Mouse (Mus musculus) MEL (cell line): ENCODE data around the gene Usp45. TPM values are rescaled to one million over a fixed set of nuclear protein-coding genes. Genes with fewer than 3 reads are reported as not detected.

Source experiments
- DNase-seq: peaks from one replicate; pipeline ENCODE4 v3.0.0; 2011; ENCODE audit warnings: low read depth, low spot score
- H3K27ac ChIP-seq: 2 replicates; pipeline ENCODE4 v1.5.1; 2012; ENCODE audit warnings: low read depth, mild to moderate bottlenecking, control low read depth, low read length, moderate library complexity; ENCODE audit not compliant: control insufficient read depth
- H3K27me3 ChIP-seq, 2 experiments: fragments of 150-350 bp in 1 of 2; sonication (generic) in 1 of 2; 2 replicates each; pipeline ENCODE4 v1.6.1; 2012; ENCODE audit warnings: low read length in 2 of 2, mild to moderate bottlenecking in 2 of 2, improper control_type of control experiment in 1 of 2, moderate library complexity in 1 of 2; ENCODE audit not compliant: insufficient read depth in 2 of 2, control insufficient read depth in 1 of 2
- H3K36me3 ChIP-seq, 2 experiments: 2 replicates each; pipeline ENCODE4 v1.6.1; 2012 to 2014; ENCODE audit warnings: low read length in 2 of 2, improper control_type of control experiment in 1 of 2, inconsistent platforms in 1 of 2, mild to moderate bottlenecking in 1 of 2; ENCODE audit not compliant: insufficient read depth in 2 of 2, control insufficient read depth in 1 of 2
- H3K4me1 ChIP-seq, 2 experiments: fragments of 150-350 bp in 1 of 2; sonication (generic) in 1 of 2; 2 replicates each; pipeline ENCODE4 v1.6.1; 2012; ENCODE audit warnings: low read length in 2 of 2, improper control_type of control experiment in 1 of 2, mild to moderate bottlenecking in 1 of 2; ENCODE audit not compliant: insufficient read depth in 2 of 2, control insufficient read depth in 1 of 2
- H3K4me3 ChIP-seq, 2 experiments: fragments of 150-350 bp in 1 of 2; sonication (generic) in 1 of 2; 2 replicates each; pipeline ENCODE4 v1.5.1; 2012; ENCODE audit warnings: low read depth in 2 of 2, low read length in 2 of 2, mild to moderate bottlenecking in 2 of 2, moderate library complexity in 2 of 2, control low read depth in 1 of 2, improper control_type of control experiment in 1 of 2; ENCODE audit not compliant: control insufficient read depth in 1 of 2, insufficient read depth in 1 of 2
- H3K79me2 ChIP-seq: 2 replicates; pipeline ENCODE4 v1.6.1; 2012; ENCODE audit warnings: mild to moderate bottlenecking, low read length, moderate library complexity; ENCODE audit not compliant: control insufficient read depth, poor library complexity, insufficient read depth
- H3K9ac ChIP-seq: 2 replicates; pipeline ENCODE4 v1.6.1; 2012; ENCODE audit warnings: low read depth, mild to moderate bottlenecking, control low read depth, low read length, moderate library complexity; ENCODE audit not compliant: control insufficient read depth, poor library complexity, severe bottlenecking
- H3K9me3 ChIP-seq: fragments of 150-350 bp; sonication (generic); replicated peaks from 2 replicates; pipeline ENCODE4 v1.6.1; 2012; ENCODE audit warnings: mild to moderate bottlenecking, low read length, improper control_type of control experiment, moderate library complexity; ENCODE audit not compliant: insufficient read depth
- CHD1 ChIP-seq: IDR thresholded peaks from 2 replicates; pipeline ENCODE4 v1.6.1; 2012; ENCODE audit warnings: low read depth, mild to moderate bottlenecking, inconsistent platforms, low read length, improper control_type of control experiment
- EP300 ChIP-seq, 2 experiments: IDR thresholded peaks; 2 replicates each; pipeline ENCODE4 v1.6.1; 2011; ENCODE audit warnings: improper control_type of control experiment in 2 of 2, low read length in 2 of 2, low read depth in 1 of 2, mild to moderate bottlenecking in 1 of 2
- ETS1 ChIP-seq: IDR thresholded peaks from 2 replicates; pipeline ENCODE4 v1.6.1; 2012; ENCODE audit warnings: low read depth, mild to moderate bottlenecking, inconsistent platforms, low read length, improper control_type of control experiment, moderate library complexity
- GABPA ChIP-seq: IDR thresholded peaks from 2 replicates; pipeline ENCODE4 v1.6.1; 2012; ENCODE audit warnings: low read depth, mild to moderate bottlenecking, inconsistent platforms, low read length, improper control_type of control experiment, moderate library complexity
- GATA1 ChIP-seq: IDR thresholded peaks from 2 replicates; pipeline ENCODE4 v1.6.1; 2011; ENCODE audit warnings: low read depth, low read length, improper control_type of control experiment
- HCFC1 ChIP-seq: IDR thresholded peaks from 2 replicates; pipeline ENCODE4 v1.6.1; 2012; ENCODE audit warnings: low read depth, mild to moderate bottlenecking, inconsistent platforms, low read length, improper control_type of control experiment, moderate library complexity
- MAFK ChIP-seq: IDR thresholded peaks from 2 replicates; pipeline ENCODE4 v1.6.1; 2011; ENCODE audit warnings: low read depth, mild to moderate bottlenecking, low read length, improper control_type of control experiment, borderline replicate concordance
- MAX ChIP-seq: IDR thresholded peaks from 2 replicates; pipeline ENCODE4 v1.6.1; 2011; ENCODE audit warnings: low read length, improper control_type of control experiment
- MXI1 ChIP-seq: IDR thresholded peaks from 2 replicates; pipeline ENCODE4 v1.6.1; 2011; ENCODE audit warnings: mild to moderate bottlenecking, low read depth, low read length, improper control_type of control experiment
- POLR2AphosphoS2 ChIP-seq: IDR thresholded peaks from 2 replicates; pipeline ENCODE4 v1.6.1; 2011; ENCODE audit warnings: low read length, improper control_type of control experiment
- RCOR1 ChIP-seq: IDR thresholded peaks from 2 replicates; pipeline ENCODE4 v1.6.1; 2012; ENCODE audit warnings: low read depth, mild to moderate bottlenecking, inconsistent platforms, low read length, improper control_type of control experiment
- SIN3A ChIP-seq: IDR thresholded peaks from 2 replicates; pipeline ENCODE4 v1.6.1; 2012; ENCODE audit warnings: low read length, improper control_type of control experiment, inconsistent platforms
- TAL1 ChIP-seq: IDR thresholded peaks from 2 replicates; pipeline ENCODE4 v1.6.1; 2012; ENCODE audit warnings: mild to moderate bottlenecking, inconsistent platforms, low read length, moderate library complexity, mixed read lengths
- ZKSCAN1 ChIP-seq: IDR thresholded peaks from 2 replicates; pipeline ENCODE4 v1.6.1; 2012; ENCODE audit warnings: low read depth, mild to moderate bottlenecking, inconsistent platforms, low read length, improper control_type of control experiment, moderate library complexity
- ZNF384 ChIP-seq: IDR thresholded peaks from 2 replicates; pipeline ENCODE4 v1.6.1; 2012; ENCODE audit warnings: low read depth, mild to moderate bottlenecking, inconsistent platforms, low read length, improper control_type of control experiment
- polyA plus RNA-seq, 2 experiments: library from polyadenylated mRNA; stranded (reverse) in 1 of 2; unstranded in 1 of 2; fragments of >175 nt in 1 of 2; fragments of >200 nt in 1 of 2; gene quantifications; 2 replicates each; pipeline versions ENCODE4 v1.2.1 to v1.2.4; 2012; ENCODE audit warnings: low replicate concordance in 2 of 2, low read depth in 1 of 2; ENCODE audit not compliant: insufficient read length in 2 of 2, insufficient read depth in 1 of 2, missing spikeins in 1 of 2
- total RNA-seq: library from RNA; depleted of rRNA; stranded (reverse); fragments of 300-350 nt; gene quantifications from 2 replicates; pipeline ENCODE4 v1.2.3, GENCODE M21; 2012

Usp45 gene
- total and polyA plus RNA-seq, 3 experiments = 6.4 to 8.2 TPM; not detected in 1

GRCm38 (mm10) chr4:21761416-21762160 lies 5.4 kb upstream of the Usp45 start:
- H3K9me3 ChIP-seq = no peaks in the 10 kb centered on the region
- no peak overlapping the region for H3K4me3 ChIP-seq
- TF ChIP-seq POLR2AphosphoS2 = no peak
- H3K27me3 ChIP-seq = no peaks in the 10 kb centered on the region
- no peak overlapping the region for H3K9ac ChIP-seq
- no peak overlapping the region for H3K27ac ChIP-seq
- DNase-seq = no peak
- no peaks in the 10 kb centered on the region for H3K79me2 ChIP-seq
- peaks cover 0 to 3% of the 10 kb centered on the region in 2 experiments; a peak in 2 of 4 replicates for H3K4me1 ChIP-seq
- H3K36me3 ChIP-seq = peaks cover 0 to 3% of the 10 kb centered on the region in 2 experiments; a peak in 2 of 4 replicates

GRCm38 (mm10) chr4:21763827-21764226 lies 3.1 kb upstream of the Usp45 start:
- peaks cover 0 to 3% of the 10 kb centered on the region in 2 experiments; a peak in 2 of 4 replicates for H3K36me3 ChIP-seq
- no peaks in the 10 kb centered on the region for H3K79me2 ChIP-seq
- no peak overlapping the region for H3K4me3 ChIP-seq
- no peak overlapping the region for H3K9ac ChIP-seq
- no peak for DNase-seq
- H3K9me3 ChIP-seq = no peaks in the 10 kb centered on the region
- no peak overlapping the region for H3K27ac ChIP-seq
- no peak for TF ChIP-seq SIN3A
- TF ChIP-seq MAFK = no peak
- TF ChIP-seq ZNF384 = no peak
- no peak for TF ChIP-seq HCFC1
- no peak for TF ChIP-seq GATA1
- TF ChIP-seq MAX = no peak
- TF ChIP-seq ZKSCAN1 = no peak
- H3K27me3 ChIP-seq = no peaks in the 10 kb centered on the region
- peaks cover 0 to 3% of the 10 kb centered on the region in 2 experiments; a peak in 2 of 4 replicates for H3K4me1 ChIP-seq

DNA sequence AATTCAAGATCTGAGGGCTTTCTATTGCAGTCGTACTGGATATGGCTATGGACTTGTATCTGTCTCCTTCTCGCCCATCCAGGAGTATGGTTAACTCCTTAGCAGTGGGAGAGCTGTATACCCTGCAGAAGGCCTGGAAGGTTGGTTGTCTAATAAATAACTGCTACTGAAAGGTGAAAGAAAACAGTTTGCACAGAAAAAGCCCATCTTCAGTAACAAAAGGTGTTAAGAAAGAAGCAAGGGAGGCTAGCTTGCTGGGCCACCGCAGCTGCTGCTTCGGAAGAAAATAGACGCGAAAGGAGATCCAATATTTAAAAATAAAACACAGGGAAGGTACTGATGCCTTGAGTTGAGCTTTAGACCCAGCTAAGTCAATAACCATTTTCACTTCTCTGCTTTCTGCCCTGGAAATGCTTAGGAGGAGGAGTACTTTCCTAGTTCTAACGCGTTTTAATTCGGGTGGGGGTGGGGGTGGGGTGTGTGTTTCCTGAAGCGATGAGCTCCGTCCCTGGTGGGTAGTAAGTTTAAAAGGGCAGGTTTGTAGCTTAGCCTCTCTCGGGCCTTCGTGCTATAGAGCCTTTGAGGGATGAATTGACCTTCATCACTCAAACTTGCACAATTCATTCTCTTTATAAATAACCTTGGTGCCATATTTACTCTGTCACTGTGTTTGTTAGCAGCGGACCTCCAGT lies 639 bp upstream of the Usp45 start:
- Histone ChIP-seq H3K4me1 (peaks cover 0 to 3% of the 10 kb centered on the region in 2 experiments; a peak in 2 of 4 replicates), H3K36me3 (peaks cover 0 to 3% of the 10 kb centered on the region in 2 experiments; a peak in 1 of 4 replicates), H3K4me3 (peak overlapping the region; percentile 96 to 100), H3K27me3 (no peaks in the 10 kb centered on the region), H3K27ac (peak overlapping the region; percentile 40), H3K9ac (peak overlapping the region; percentile 83), H3K9me3 (no peaks in the 10 kb centered on the region), H3K79me2 (no peaks in the 10 kb centered on the region)
- DNase-seq = peak; percentile 44
- no peak for TF ChIP-seq RCOR1
- TF ChIP-seq MXI1 = no peak
- TF ChIP-seq ETS1 = no peak
- peak; percentile 30; the same call in 1 of the 2 replicates for TF ChIP-seq CHD1
- no peak for TF ChIP-seq EP300 (IDR thresholded peaks at IDR 0.05; ENCODE audit: low read depth in 1 of 2, low read length in 2 of 2)
- no peak for TF ChIP-seq TAL1
- peak; percentile 29; the same call in 1 of the 2 replicates for TF ChIP-seq SIN3A
- TF ChIP-seq GABPA = no peak
